Mouse (Mus musculus): ENCODE measurements around the gene Tas2r139. TPM values are rescaled to one million over a fixed set of nuclear protein-coding genes. Genes with fewer than 3 reads are reported as not detected.
"Not testable (repeated sequence)": the region's sequence is repeated elsewhere in the genome, so short reads cannot be mapped to it uniquely, and the experiment has no call there.

The Tas2r139 gene
- total RNA-seq (2022), result not detected

GRCm38 (mm10) chr6:42140636-42141035 lies at the start of gene Tas2r139:
Gene Tas2r139 (plus strand): TSS chr6:42140936.
- DNase-seq (ENCODE audit: low spot score in 2 of 2), result no peak

DNA sequence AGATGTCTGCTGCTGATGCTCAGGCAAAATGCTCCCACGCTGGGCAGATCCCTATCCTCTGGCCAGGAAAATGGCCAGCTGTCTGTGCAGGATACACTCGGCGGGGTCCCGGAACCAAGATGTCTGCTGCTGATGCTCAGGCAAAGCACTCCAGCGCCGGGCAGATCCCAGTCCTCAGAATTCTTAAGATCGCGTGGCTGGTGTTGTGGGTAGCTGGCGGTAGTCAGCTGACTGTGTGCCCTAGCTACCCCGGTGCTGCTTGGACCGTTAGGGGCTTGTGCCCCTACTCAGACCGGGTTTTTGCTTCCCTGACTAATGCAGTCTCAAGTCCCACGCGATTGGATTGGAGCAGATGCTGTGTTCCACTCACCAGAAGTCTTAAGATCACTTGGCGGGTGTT lies 10.4 kb downstream of the Tas2r139 start:
- DNase-seq (ENCODE audit: low spot score in 2 of 2), result not testable (repeated sequence)

GRCm38 (mm10) chr6:42182462-42182861 lies 41.7 kb downstream of the Tas2r139 start:
- DNase-seq (ENCODE audit: low spot score in 2 of 2), result no peak

DNA sequence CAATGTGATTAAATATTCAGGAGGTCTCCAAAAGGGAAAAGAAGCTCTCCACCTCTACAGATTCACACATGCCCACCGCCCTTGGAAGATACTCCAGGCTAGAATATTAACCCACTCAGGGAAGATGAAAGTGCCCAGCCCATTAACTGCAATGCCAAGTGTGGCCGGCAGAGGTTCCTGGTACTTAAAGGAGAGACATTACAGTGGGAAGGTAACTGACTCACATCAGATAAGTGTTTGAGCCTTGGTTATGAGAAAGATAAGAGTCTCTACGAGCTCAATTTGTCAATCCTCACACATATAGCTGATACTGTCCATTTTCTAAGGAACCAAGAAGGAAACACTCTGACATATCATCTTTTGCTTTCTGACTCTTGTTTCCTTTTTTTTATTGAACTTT lies 45.5 kb downstream of the Tas2r139 start:
- no peak for DNase-seq (ENCODE audit: low spot score in 2 of 2)

Other genes starting within 250 kb of the Tas2r139 start
- not detected for gene Sval1, start 189.3 kb upstream of the Tas2r139 start, total RNA-seq (2022)
- gene Sval3, start 172.8 kb upstream of the Tas2r139 start, total RNA-seq (2022), result not detected
- not detected for gene Sva, start 102.5 kb upstream of the Tas2r139 start, total RNA-seq (2022)
- gene Tas2r144, start 74.4 kb downstream of the Tas2r139 start, total RNA-seq (2022), result not detected
- 10 to 100 TPM; 36.8 to 57.2 (median 41.2) TPM for gene Gstk1, start 105.0 kb downstream of the Tas2r139 start, total RNA-seq (2022)
- gene Tmem139, start 121.0 kb downstream of the Tas2r139 start, total RNA-seq (2022), result not detected
- 1 to 10 TPM; 3.3 to 5.8 (median 4.2) TPM for gene Casp2, start 124.0 kb downstream of the Tas2r139 start, total RNA-seq (2022)
- 100 to 1,000 TPM; 145 to 180 (median 166) TPM for gene Clcn1, start 145.7 kb downstream of the Tas2r139 start, total RNA-seq (2022)
- gene Fam131b, start 183.7 kb downstream of the Tas2r139 start, total RNA-seq (2022), result under 1 TPM; 0.08 to 0.41 (median 0.21) TPM
- gene Zyx, start 208.7 kb downstream of the Tas2r139 start, total RNA-seq (2022), result 10 to 100 TPM; 12.1 to 15.9 (median 13.7) TPM
- gene Epha1, start 232.3 kb downstream of the Tas2r139 start, total RNA-seq (2022), result under 1 TPM in 2 of 4 experiments, not detected in 2; 0.07 to 0.10 TPM